Mouse (Mus musculus): ENCODE results near the gene Sv2c.
A peak's percentile ranks its signal among the peaks of the same experiment; 100 is the strongest.

DNA sequence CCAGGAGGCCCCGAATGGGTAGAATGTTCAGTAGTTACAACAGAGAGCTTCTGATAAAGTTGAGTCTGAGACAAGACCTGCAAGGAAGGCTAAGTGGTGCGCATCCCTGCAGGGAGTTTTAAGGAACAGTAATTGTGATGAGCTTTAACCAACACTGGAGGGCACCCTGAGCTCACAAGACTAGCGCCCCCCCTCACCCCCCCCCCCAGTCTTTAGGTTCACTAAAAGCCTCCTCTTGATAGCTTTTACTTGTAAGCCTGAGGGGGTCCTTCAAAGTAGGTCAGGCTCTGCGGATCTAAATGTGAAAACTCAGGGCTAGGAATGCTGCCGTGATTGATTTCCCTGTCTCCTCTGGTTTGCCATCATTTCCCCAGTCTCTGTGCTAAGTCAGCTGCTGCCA lies 129.9 kb downstream of the Sv2c start:
- TF ChIP-seq POLR2A (IDR thresholded peaks at IDR 0.05; ENCODE audit: borderline replicate concordance, insufficient read depth, low read length) (no peak), CTCF (IDR thresholded peaks at IDR 0.05; ENCODE audit: borderline replicate concordance, insufficient read depth, low read depth, low read length) (peak; percentile 44)

Data from cerebellum, adult 2 months (tissue).